Mouse (Mus musculus) bone marrow, adult 2 months (tissue): ENCODE results near the gene Bpnt1.

Source experiments
- CTCF ChIP-seq: fragments of 200-500 bp; IDR thresholded peaks from 2 replicates; pipeline ENCODE4 v1.5.1; 2011; ENCODE audit warnings: low read length, control low read depth; ENCODE audit not compliant: control insufficient read depth, insufficient read depth
- POLR2A ChIP-seq: fragments of 200-500 bp; IDR thresholded peaks from 2 replicates; pipeline ENCODE4 v1.6.1; 2011; ENCODE audit warnings: low read depth, mild to moderate bottlenecking, control low read depth, low read length, borderline replicate concordance; ENCODE audit not compliant: control insufficient read depth

DNA sequence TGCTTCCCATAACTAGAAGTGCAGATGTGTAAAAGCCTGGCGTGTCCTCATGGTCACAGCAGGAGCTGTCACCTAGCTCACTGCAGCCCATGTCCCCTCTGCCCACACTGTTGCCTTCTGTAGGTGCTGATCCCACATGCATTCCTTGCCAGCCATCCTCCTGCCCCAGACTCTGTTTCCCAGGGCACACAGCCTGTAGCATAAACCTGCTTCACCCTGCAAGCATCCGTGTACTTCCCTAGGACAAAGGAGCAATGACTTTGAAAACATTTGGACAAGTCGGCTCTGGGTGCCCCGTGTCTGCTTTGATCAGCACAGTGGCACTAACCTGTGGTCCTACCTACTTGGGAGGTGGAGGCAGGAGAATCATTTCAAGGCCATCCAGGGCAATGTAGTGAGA, 18.7 kb downstream of the Bpnt1 start:
- TF ChIP-seq CTCF: no peak
- no peak for TF ChIP-seq POLR2A
